Mouse (Mus musculus) C2C12 (cell line): ENCODE measurements at regions not wholly inside any gene's neighbourhood (a gene's known extent, or its start where the extent isn't known, plus 50 kb on each side); places are given as distances from the start of the nearest gene placed in this dataset.

ENCODE experiments used
- H3K27me3 ChIP-seq: one replicate; pipeline ENCODE4 v1.6.1; 2011; ENCODE audit not compliant: control insufficient read depth, insufficient read depth, insufficient read length
- H3K36me3 ChIP-seq: one replicate; pipeline ENCODE4 v1.6.1; 2011; ENCODE audit not compliant: control insufficient read depth, insufficient read depth
- H3K4me3 ChIP-seq: one replicate; pipeline ENCODE4 v1.5.1; 2011; ENCODE audit warnings: mild to moderate bottlenecking, control low read depth; ENCODE audit not compliant: poor library complexity, insufficient read depth, severe bottlenecking
- H3K79me2 ChIP-seq: one replicate; pipeline ENCODE4 v1.6.1; 2011; ENCODE audit not compliant: control insufficient read depth, insufficient read depth
- H3K79me3 ChIP-seq: one replicate; pipeline ENCODE4 v1.6.1; 2011; ENCODE audit warnings: low read depth, control low read depth
- H3ac ChIP-seq: one replicate; pipeline ENCODE3; 2011; ENCODE audit warnings: low read depth; ENCODE audit not compliant: control insufficient read depth, insufficient read length
- CEBPB ChIP-seq: IDR thresholded peaks from one replicate; pipeline ENCODE4 v1.6.1; 2011; ENCODE audit warnings: low read depth, mild to moderate bottlenecking, control low read depth, moderate library complexity
- CTCF ChIP-seq: IDR thresholded peaks from one replicate; pipeline ENCODE4 v1.5.1; 2011; ENCODE audit not compliant: control insufficient read depth, insufficient read depth, insufficient read length
- FOSL1 ChIP-seq: IDR thresholded peaks from one replicate; pipeline ENCODE4 v1.8.0; 2011; ENCODE audit warnings: mild to moderate bottlenecking, low read length; ENCODE audit not compliant: poor library complexity, insufficient read depth, severe bottlenecking
- MAX ChIP-seq: IDR thresholded peaks from one replicate; pipeline ENCODE4 v1.6.1; 2011; ENCODE audit warnings: mild to moderate bottlenecking, control low read depth
- MYOD1 ChIP-seq: IDR thresholded peaks from one replicate; pipeline ENCODE4 v1.6.1; 2011; ENCODE audit warnings: low read depth; ENCODE audit not compliant: control insufficient read depth, insufficient read length
- MYOG ChIP-seq: IDR thresholded peaks from one replicate; pipeline ENCODE4 v1.6.1; 2011; ENCODE audit not compliant: control insufficient read depth, insufficient read length; ENCODE audit errors: extremely low read depth
- USF1 ChIP-seq: IDR thresholded peaks from one replicate; pipeline ENCODE4 v1.6.1; 2011; ENCODE audit warnings: low read depth, mild to moderate bottlenecking, control low read depth, moderate library complexity

DNA sequence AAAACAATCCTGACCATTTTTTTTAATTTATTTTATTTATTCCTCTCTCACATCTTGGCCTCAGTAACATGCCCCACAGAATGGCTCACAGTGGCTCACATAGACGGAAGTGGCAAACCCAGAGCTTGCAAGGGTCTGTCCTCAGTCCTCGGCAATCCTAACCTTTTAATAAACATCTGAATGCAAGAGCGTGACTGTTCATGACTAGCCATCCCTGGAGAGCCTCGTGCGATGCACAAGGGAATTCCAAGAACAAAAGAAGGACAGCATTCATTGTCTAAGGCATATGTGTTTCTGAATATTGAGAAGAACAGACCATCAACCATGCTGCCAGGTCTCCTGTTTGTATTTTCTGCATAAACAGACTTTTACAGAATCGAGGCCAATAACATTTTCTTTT, 98.8 kb upstream of the 1700025G04Rik start:
- H3K4me3 ChIP-seq = no peak overlapping the region
- no peaks in the 10 kb centered on the region for H3K79me3 ChIP-seq
- no peaks in the 10 kb centered on the region for H3K79me2 ChIP-seq
- no peaks in the 10 kb centered on the region for H3K36me3 ChIP-seq
- no peaks in the 10 kb centered on the region for H3K27me3 ChIP-seq
- TF ChIP-seq MAX (no peak), MYOG (no peak), CEBPB (no peak), USF1 (no peak)
- no peak overlapping the region for H3ac ChIP-seq

DNA sequence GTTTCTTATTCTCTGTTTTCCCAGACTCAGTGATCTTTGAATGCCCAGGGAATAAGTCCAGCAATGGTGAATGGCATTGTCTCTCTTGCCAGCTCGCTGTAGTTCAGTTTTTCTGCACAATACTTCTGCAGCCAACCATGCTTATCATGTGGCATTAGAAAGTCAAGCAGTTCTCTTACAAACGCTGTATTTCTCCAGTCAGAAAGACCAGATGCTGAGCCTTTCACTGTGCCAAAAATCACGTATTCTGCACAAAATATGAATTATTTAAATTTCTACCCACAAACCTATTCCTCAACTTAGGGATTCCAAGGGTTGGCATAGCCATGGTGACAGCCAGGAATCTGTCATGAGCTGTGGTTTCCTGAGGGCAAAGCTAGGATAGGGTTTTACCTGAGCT, 95.0 kb upstream of the 1700025G04Rik start:
- H3K79me3 ChIP-seq = no peaks in the 10 kb centered on the region
- no peak overlapping the region for H3K4me3 ChIP-seq
- TF ChIP-seq FOSL1 = no peak
- no peaks in the 10 kb centered on the region for H3K36me3 ChIP-seq
- peaks cover 4% of the 10 kb centered on the region for H3K27me3 ChIP-seq
- H3K79me2 ChIP-seq = no peaks in the 10 kb centered on the region
- H3ac ChIP-seq = no peak overlapping the region

DNA sequence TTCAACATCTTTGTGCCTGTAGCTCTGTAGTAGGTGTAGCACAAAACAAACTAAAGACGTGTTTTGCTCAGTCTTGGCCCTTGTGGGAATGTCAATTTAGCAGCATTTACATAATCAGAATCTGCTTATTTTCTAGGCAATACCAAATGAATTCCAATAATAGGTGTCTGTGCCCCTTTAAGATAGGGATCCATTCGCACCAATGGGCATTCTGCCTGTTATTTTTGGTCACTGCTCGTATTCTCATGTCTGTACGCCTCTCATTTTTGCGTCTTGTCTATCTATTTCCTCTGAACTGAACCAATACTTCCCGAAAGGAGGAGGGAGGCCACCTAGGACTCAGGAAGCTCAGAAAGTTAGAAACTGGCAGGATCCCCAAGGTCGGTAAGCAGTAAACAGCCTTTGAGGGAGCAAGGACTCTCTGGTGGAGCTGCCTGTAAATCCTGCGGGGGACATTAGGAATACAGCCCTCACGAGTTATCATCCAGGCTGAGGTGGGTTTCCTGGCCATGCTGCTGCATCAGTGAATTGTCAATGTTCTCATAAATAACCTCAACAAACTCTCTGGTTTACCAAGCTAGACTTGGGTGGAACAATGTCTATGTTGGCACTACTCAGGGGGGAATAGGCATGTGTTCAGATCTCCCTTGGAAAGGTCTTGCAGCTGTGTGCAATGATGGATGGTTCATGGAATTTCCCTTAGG, 86.5 kb upstream of the 1700025G04Rik start:
- TF ChIP-seq MAX = no peak
- TF ChIP-seq MYOG = no peak
- no peak for TF ChIP-seq FOSL1
- no peak for TF ChIP-seq MYOD1
- TF ChIP-seq CTCF = no peak
- TF ChIP-seq CEBPB = no peak
- no peak for TF ChIP-seq USF1
- no peak overlapping the region for H3ac ChIP-seq
- no peaks in the 10 kb centered on the region for H3K79me2 ChIP-seq
- H3K27me3 ChIP-seq = peaks cover 8% of the 10 kb centered on the region
- no peak overlapping the region for H3K4me3 ChIP-seq
- H3K36me3 ChIP-seq = no peaks in the 10 kb centered on the region
- H3K79me3 ChIP-seq = no peaks in the 10 kb centered on the region

DNA sequence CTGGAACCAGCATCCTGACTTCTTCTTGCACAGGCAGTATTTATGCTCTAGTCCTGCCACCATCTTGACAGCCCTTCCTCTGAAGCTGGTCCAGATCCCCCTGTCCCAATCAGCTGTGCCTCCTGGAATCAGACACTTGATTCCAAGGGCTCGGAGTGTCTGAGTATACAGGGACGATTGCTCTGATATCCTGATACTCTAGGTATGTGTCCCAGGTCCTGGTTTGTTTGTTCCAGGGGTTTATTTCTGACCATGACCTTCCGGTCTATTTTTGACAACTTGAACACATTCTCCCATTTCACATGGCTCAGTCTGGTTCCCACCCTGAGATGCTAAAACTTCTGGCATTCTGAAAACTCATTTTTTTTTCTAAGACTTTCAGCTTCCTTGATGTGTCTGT, 85.8 kb upstream of the 1700025G04Rik start:
- Histone ChIP-seq H3K36me3 (no peaks in the 10 kb centered on the region), H3K79me3 (no peaks in the 10 kb centered on the region), H3K4me3 (no peak overlapping the region), H3K27me3 (peaks cover 12% of the 10 kb centered on the region), H3K79me2 (no peaks in the 10 kb centered on the region), H3ac (no peak overlapping the region)
- no peak for TF ChIP-seq MYOG
- no peak for TF ChIP-seq MYOD1
- TF ChIP-seq USF1 = no peak
- no peak for TF ChIP-seq CTCF
- TF ChIP-seq MAX = no peak
- TF ChIP-seq CEBPB = no peak
- TF ChIP-seq FOSL1 = no peak

DNA sequence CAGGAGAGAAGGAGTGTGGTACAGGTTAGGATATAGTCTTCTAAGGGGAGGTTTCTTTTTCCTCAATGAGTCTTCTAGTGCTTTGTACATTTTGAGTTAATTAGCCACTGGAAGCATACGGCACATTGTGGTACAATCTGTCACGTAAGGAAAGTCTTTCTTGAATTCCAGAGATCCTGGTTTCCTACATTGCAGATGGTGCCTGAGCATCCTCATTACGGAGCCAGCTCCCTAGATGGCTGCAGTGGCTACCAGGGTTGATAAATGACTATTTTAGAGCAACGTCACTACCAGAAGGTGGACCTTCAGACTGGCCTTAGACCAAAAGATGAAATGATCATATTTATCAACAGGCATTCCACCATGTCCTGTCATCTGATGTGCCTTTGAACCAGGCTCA, 84.5 kb upstream of the 1700025G04Rik start:
- Histone ChIP-seq H3K79me2 (no peaks in the 10 kb centered on the region), H3ac (no peak overlapping the region), H3K27me3 (peaks cover 12% of the 10 kb centered on the region), H3K79me3 (no peaks in the 10 kb centered on the region), H3K4me3 (no peak overlapping the region), H3K36me3 (no peaks in the 10 kb centered on the region)
- no peak for TF ChIP-seq USF1
- no peak for TF ChIP-seq MAX
- TF ChIP-seq CEBPB = no peak
- TF ChIP-seq MYOD1 = no peak
- TF ChIP-seq FOSL1 = no peak
- no peak for TF ChIP-seq MYOG
- no peak for TF ChIP-seq CTCF

DNA sequence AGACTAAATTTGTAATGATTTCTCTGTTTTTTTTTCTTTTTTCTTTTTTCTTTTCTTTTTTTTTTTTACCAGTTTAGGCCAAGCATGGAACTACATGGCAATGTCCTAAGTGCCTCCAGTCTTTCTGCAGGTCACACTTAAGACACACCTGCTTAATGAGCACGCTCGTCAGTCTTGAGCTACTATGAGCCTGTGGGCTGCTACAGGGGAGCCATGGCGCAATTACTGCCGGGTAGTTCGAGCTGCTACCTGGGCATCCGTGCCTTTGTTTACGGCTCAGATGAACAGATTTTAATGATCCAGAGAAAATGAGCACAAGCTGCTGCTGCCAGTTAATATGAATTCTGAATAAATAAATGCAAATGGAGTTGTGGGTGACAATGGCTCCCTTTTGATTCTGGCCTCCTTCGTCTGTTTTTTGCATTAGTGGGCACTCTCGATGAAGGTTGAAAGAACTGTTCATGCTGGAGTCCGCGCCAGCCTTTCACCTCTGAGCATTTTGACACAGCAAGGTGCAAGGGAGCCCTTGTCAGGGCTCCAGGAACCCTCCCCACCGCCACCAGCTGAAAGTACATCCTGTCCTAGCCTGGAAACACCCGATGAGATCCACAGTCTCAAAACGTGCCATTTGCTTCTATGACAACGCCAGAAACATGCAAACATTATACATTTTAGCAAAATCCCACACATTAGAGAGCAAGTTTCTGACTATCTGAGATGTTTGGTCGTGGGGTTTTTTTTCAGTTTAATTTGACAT, 81.3 kb upstream of the 1700025G04Rik start:
- no peaks in the 10 kb centered on the region for H3K79me3 ChIP-seq
- no peaks in the 10 kb centered on the region for H3K79me2 ChIP-seq
- peaks cover 14% of the 10 kb centered on the region for H3K27me3 ChIP-seq
- no peak overlapping the region for H3K4me3 ChIP-seq
- no peak overlapping the region for H3ac ChIP-seq
- H3K36me3 ChIP-seq = no peaks in the 10 kb centered on the region
- TF ChIP-seq MYOG = no peak
- TF ChIP-seq FOSL1 = no peak
- TF ChIP-seq CEBPB = no peak
- TF ChIP-seq MYOD1 = no peak
- no peak for TF ChIP-seq MAX
- TF ChIP-seq CTCF = no peak
- no peak for TF ChIP-seq USF1
